Mouse (Mus musculus) myocyte (in vitro differentiated cells): ENCODE measurements around the gene Dguok. TPM values are rescaled to one million over a fixed set of nuclear protein-coding genes. Genes with fewer than 3 reads are reported as not detected.

ENCODE experiments used
- H3K27me3 ChIP-seq: one replicate; pipeline ENCODE4 v1.6.1; 2011; ENCODE audit not compliant: control insufficient read depth, insufficient read depth, insufficient read length
- H3K36me3 ChIP-seq: one replicate; pipeline ENCODE4 v1.6.1; 2011; ENCODE audit not compliant: control insufficient read depth, insufficient read depth
- H3K4me2 ChIP-seq: one replicate; pipeline ENCODE4 v1.6.1; 2011; ENCODE audit warnings: low read depth, control low read depth
- H3K4me3 ChIP-seq: one replicate; pipeline ENCODE4 v1.5.1; 2011; ENCODE audit warnings: mild to moderate bottlenecking, control low read depth, moderate library complexity
- H3K79me2 ChIP-seq: one replicate; pipeline ENCODE4 v1.6.1; 2011; ENCODE audit not compliant: control insufficient read depth, insufficient read depth
- H3ac ChIP-seq: one replicate; pipeline ENCODE4 v1.6.1; 2011; ENCODE audit not compliant: control insufficient read depth, insufficient read length
- CEBPB ChIP-seq: IDR thresholded peaks from 2 replicates; pipeline ENCODE4 v1.6.1; 2011; ENCODE audit warnings: mild to moderate bottlenecking, moderate library complexity; ENCODE audit not compliant: poor library complexity, insufficient read depth, severe bottlenecking
- E2F4 ChIP-seq: IDR thresholded peaks from one replicate; pipeline ENCODE4 v1.6.1; 2011; ENCODE audit warnings: mild to moderate bottlenecking, control low read depth, moderate library complexity; ENCODE audit not compliant: insufficient read depth
- MAX ChIP-seq: IDR thresholded peaks from one replicate; pipeline ENCODE4 v1.6.1; 2011; ENCODE audit warnings: low read depth, mild to moderate bottlenecking, control low read depth
- MYOD1 ChIP-seq, 3 experiments: IDR thresholded peaks; one replicate each; pipeline ENCODE4 v1.6.1; 2011; ENCODE audit warnings: control low read depth in 2 of 3, low read depth in 2 of 3, mild to moderate bottlenecking in 2 of 3, moderate library complexity in 1 of 3; ENCODE audit not compliant: insufficient read length in 2 of 3, control insufficient read depth in 1 of 3
- MYOG ChIP-seq, 3 experiments: IDR thresholded peaks; one replicate each; pipeline ENCODE4 v1.6.1; 2011; ENCODE audit warnings: control low read depth in 2 of 3, low read depth in 2 of 3, mild to moderate bottlenecking in 2 of 3; ENCODE audit not compliant: insufficient read length in 2 of 3, control insufficient read depth in 1 of 3, insufficient read depth in 1 of 3
- POLR2A ChIP-seq: IDR thresholded peaks from one replicate; pipeline ENCODE4 v1.6.1; 2011; ENCODE audit warnings: low read depth, mild to moderate bottlenecking, control low read depth, moderate library complexity; ENCODE audit not compliant: insufficient read length
- POLR2AphosphoS2 ChIP-seq: IDR thresholded peaks from one replicate; pipeline ENCODE4 v1.6.1; 2011; ENCODE audit warnings: low read depth, control low read depth; ENCODE audit not compliant: insufficient read length
- REST ChIP-seq: IDR thresholded peaks from one replicate; pipeline ENCODE4 v1.6.1; 2011; ENCODE audit warnings: mild to moderate bottlenecking, control low read depth, moderate library complexity; ENCODE audit not compliant: insufficient read depth, insufficient read length
- SRF ChIP-seq: IDR thresholded peaks from one replicate; pipeline ENCODE4 v1.6.1; 2011; ENCODE audit warnings: low read depth; ENCODE audit not compliant: control insufficient read depth, insufficient read length
- TCF12 ChIP-seq: IDR thresholded peaks from one replicate; pipeline ENCODE4 v1.6.1; 2011; ENCODE audit warnings: mild to moderate bottlenecking, control low read depth; ENCODE audit not compliant: poor library complexity, insufficient read depth, severe bottlenecking
- TCF3 ChIP-seq: IDR thresholded peaks from one replicate; pipeline ENCODE4 v1.6.1; 2011; ENCODE audit warnings: low read depth, control low read depth; ENCODE audit not compliant: insufficient read length
- USF1 ChIP-seq: IDR thresholded peaks from one replicate; pipeline ENCODE4 v1.6.1; 2011; ENCODE audit warnings: low read depth, mild to moderate bottlenecking, control low read depth, moderate library complexity
- polyA plus RNA-seq: library from polyadenylated mRNA; unstranded; fragments of >200 nt; fragmentation: generic; extraction: Trizol; gene quantifications from one replicate; pipeline ENCODE4 v1.2.1, GENCODE M21; 2012; ENCODE audit warnings: missing spikeins

Dguok gene
- polyA plus RNA-seq, 1 experiment, result 28.6 TPM

DNA sequence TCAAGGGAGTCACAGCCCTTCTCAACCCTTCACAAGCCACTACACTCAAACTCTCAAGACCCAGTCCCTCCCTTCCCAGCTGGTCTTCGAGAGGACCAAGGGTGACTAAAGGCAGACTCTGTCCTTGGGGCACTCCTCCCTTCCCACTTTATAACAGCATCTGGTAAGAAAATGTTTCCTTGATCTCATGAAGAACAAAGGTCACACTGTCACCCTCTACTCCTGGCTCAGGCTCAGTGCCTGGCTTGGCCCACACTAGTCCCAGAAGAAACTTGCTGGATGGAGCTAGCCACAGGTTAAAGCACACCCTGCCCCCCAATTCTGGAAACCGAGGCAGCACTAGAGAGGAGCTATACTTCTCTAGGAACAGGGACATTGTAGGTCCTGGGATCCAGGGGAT is 61.0 kb downstream of the Dguok start:
- no peak for TF ChIP-seq SRF
- no peak for TF ChIP-seq MYOD1 (IDR thresholded peaks at IDR 0.05; ENCODE audit: control insufficient read depth in 1 of 3, insufficient read length in 2 of 3, low read depth in 2 of 3)
- no peak for TF ChIP-seq POLR2AphosphoS2
- TF ChIP-seq MAX, result no peak
- no peak for TF ChIP-seq USF1
- no peak for TF ChIP-seq POLR2A
- TF ChIP-seq E2F4, result no peak
- no peak for TF ChIP-seq TCF12
- no peak for TF ChIP-seq CEBPB
- no peak for TF ChIP-seq MYOG (IDR thresholded peaks at IDR 0.05; ENCODE audit: control insufficient read depth in 1 of 3, insufficient read depth in 1 of 3, insufficient read length in 2 of 3, low read depth in 2 of 3)
- TF ChIP-seq TCF3, result no peak
- no peak for TF ChIP-seq REST
- H3K4me2 ChIP-seq, result no peak overlapping the region
- H3ac ChIP-seq, result no peak overlapping the region
- no peaks in the 10 kb centered on the region for H3K36me3 ChIP-seq
- H3K79me2 ChIP-seq, result peaks cover 20% of the 10 kb centered on the region
- H3K4me3 ChIP-seq, result no peak overlapping the region
- no peaks in the 10 kb centered on the region for H3K27me3 ChIP-seq

DNA sequence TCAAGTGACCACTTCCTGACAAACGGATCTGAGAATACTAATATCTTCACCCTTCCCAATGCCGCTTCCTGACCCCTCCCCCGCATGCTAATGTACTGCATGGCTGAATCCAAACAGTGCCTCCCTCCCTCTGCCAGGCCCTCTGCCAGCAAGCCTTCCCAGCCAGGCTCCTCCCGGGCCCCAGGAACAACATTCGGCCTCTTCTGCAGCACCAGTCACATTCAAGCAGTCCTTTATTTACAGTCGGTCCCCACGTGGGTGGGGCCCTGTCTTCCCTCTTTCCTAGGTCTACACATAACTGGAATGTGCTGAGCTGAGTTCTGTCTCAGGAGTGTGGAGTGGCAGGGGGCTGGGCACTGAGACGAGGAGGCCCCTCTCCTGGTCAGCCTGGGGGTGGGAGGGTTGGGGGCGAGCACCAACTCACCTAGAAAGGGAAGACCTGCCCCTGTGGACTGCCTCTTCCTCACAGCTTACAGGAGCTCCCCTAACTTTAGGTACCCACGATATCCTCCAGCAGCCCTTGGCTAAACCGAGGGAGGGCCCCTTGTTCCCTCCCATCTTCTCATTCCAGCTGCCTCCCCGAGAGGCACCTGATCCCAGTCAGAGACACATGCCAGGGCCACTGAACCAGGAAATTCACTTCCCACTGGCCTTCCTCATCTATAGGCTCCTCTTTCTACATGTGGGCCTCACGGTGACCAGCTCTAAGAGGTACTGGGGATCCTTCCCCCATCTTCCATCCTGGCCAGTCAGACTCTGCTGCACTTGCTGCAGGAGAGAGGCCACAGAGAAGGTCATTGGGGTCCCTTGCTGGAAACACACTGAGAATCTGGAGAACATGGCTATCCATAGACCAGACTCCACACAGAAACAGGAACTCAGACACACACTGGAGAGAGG is 63.1 kb downstream of the Dguok start:
- H3K4me3 ChIP-seq, result peak overlapping the region; percentile 85
- TF ChIP-seq POLR2AphosphoS2 (no peak), REST (no peak), CEBPB (no peak), POLR2A (no peak), MAX (no peak), SRF (no peak), MYOG (IDR thresholded peaks at IDR 0.05; ENCODE audit: control insufficient read depth in 1 of 3, insufficient read depth in 1 of 3, insufficient read length in 2 of 3, low read depth in 2 of 3) (no peak), E2F4 (no peak), MYOD1 (IDR thresholded peaks at IDR 0.05; ENCODE audit: control insufficient read depth in 1 of 3, insufficient read length in 2 of 3, low read depth in 2 of 3) (no peak), USF1 (no peak), TCF12 (no peak), TCF3 (no peak)
- H3ac ChIP-seq, result no peak overlapping the region
- peak overlapping the region; percentile 87 for H3K4me2 ChIP-seq
- H3K79me2 ChIP-seq, result peaks cover 35% of the 10 kb centered on the region
- H3K27me3 ChIP-seq, result no peaks in the 10 kb centered on the region
- no peaks in the 10 kb centered on the region for H3K36me3 ChIP-seq

DNA sequence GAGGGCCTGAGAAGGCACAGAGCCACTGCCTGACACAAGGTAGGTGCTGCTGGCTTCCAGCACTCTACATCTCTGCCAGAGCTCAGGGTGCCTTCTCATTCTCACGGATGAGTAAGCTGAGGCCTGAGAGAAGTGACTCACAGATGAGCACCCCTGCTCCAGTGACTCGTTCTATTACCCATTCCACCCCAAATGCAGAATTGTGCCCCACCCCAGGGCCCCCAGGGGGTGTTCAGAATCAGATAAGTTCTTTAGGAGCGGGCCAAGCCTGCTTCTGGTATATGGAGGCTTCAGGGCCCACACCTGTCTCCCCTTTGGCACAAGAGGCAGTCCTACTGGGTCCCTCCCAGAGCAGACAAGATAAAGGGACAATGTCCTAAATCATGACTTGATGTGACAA is 64.1 kb downstream of the Dguok start:
- H3K4me2 ChIP-seq, result peak overlapping the region; percentile 87
- TF ChIP-seq E2F4 (no peak), POLR2AphosphoS2 (peak; percentile 32)
- H3K27me3 ChIP-seq, result no peaks in the 10 kb centered on the region
- H3K36me3 ChIP-seq, result no peaks in the 10 kb centered on the region
- H3K79me2 ChIP-seq, result peaks cover 46% of the 10 kb centered on the region
- no peak overlapping the region for H3ac ChIP-seq
- H3K4me3 ChIP-seq, result peak overlapping the region; percentile 85

DNA sequence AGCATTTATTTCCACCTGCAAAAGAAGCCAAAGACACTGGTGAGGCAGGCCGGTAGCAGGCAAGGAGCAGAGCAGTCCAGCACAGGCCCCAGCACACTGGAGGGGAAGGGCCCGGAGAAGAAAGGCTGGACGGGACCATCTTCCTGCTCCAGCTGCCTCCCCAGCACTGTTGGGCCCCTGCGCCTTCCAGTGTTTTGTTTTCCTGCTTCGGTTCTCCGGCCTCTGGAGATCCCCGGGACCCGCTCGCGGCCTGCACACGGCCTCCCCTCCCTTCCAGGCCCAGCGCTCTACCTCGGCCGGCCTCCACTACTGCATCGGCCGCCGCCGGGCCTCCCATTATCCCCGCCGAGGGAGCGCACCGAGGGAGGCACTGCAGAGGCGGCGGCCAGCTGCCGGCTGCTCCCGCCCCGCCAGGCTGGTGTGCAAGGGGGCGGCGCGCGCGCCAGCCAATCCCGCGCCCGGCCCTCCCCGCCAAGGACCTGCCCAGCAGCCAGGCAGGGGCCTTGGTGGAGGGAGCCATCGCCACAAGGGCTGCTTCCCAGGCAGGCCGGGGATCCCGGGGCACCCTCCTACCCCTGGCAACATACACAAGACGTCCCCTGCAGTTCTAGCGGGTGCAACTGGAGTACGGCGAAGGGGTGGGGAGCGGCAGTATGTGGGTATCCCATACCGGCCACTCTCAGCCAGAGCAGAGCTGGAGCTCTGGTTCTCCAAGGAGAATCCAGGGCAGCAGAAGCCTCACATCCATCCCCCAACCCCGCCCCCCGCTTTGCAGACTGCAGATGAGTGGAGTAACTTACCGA is 65.3 kb downstream of the Dguok start:
- Histone ChIP-seq H3ac (peak overlapping the region; percentile 78), H3K79me2 (peaks cover 52% of the 10 kb centered on the region), H3K4me3 (peak overlapping the region; percentile 85), H3K4me2 (peak overlapping the region; percentile 87), H3K36me3 (no peaks in the 10 kb centered on the region), H3K27me3 (no peaks in the 10 kb centered on the region)
- TF ChIP-seq USF1 (no peak), POLR2A (peak; percentile 77), POLR2AphosphoS2 (peak; percentile 65), MYOD1 (IDR thresholded peaks at IDR 0.05; ENCODE audit: control insufficient read depth in 1 of 3, insufficient read length in 2 of 3, low read depth in 2 of 3) (peak in 2 of 3 experiments; percentile 34 to 80), MYOG (IDR thresholded peaks at IDR 0.05; ENCODE audit: control insufficient read depth in 1 of 3, insufficient read depth in 1 of 3, insufficient read length in 2 of 3, low read depth in 2 of 3) (peak in 2 of 3 experiments; percentile 56 to 80), E2F4 (peak; percentile 6), TCF3 (peak; percentile 7), REST (no peak), TCF12 (no peak)
